Mouse (Mus musculus) heart, embryonic 11.5 days (tissue): ENCODE measurements around the gene Enpp7. TPM values are rescaled to one million over a fixed set of nuclear protein-coding genes. Genes with fewer than 3 reads are reported as not detected.

Source experiments
- ATAC-seq: fragments of 200-750 bp; cut with Nextera tagmentation; replicated peaks from 2 replicates; pipeline ENCODE4 v1.8.0; 2017; ENCODE audit warnings: moderate library complexity; ENCODE audit not compliant: insufficient number of reproducible peaks, low FRiP score, low TSS enrichment
- H3K27ac ChIP-seq: fragments of 300-500 bp; sonication (generic); 2 replicates; pipeline ENCODE4 v1.5.1; 2014; ENCODE audit warnings: mild to moderate bottlenecking, low read depth, low read length
- H3K27me3 ChIP-seq: fragments of 300-500 bp; sonication (generic); 2 replicates; pipeline ENCODE4 v1.6.1; 2014; ENCODE audit warnings: mild to moderate bottlenecking, low read length, mixed read lengths; ENCODE audit not compliant: control insufficient read depth, insufficient read depth
- H3K36me3 ChIP-seq: fragments of 300-500 bp; sonication (generic); 2 replicates; pipeline ENCODE4 v1.6.1; 2014; ENCODE audit warnings: mild to moderate bottlenecking, low read length, moderate library complexity, mixed read lengths; ENCODE audit not compliant: control insufficient read depth, insufficient read depth
- H3K4me1 ChIP-seq: fragments of 300-500 bp; sonication (generic); 2 replicates; pipeline ENCODE4 v1.6.1; 2014; ENCODE audit warnings: low read length; ENCODE audit not compliant: control insufficient read depth, insufficient read depth
- H3K4me2 ChIP-seq: fragments of 300-500 bp; sonication (generic); 2 replicates; pipeline ENCODE4 v1.6.1; 2014; ENCODE audit warnings: mild to moderate bottlenecking, moderate library complexity
- H3K4me3 ChIP-seq: fragments of 300-500 bp; sonication (generic); 2 replicates; pipeline ENCODE4 v1.5.1; 2014; ENCODE audit warnings: low read depth, low read length
- H3K9ac ChIP-seq: fragments of 300-500 bp; sonication (generic); 2 replicates; pipeline ENCODE4 v1.6.1; 2014; ENCODE audit warnings: mild to moderate bottlenecking, low read depth, low read length, moderate library complexity
- H3K9me3 ChIP-seq: fragments of 300-500 bp; sonication (generic); replicated peaks from 2 replicates; pipeline ENCODE4 v1.6.1; 2016; ENCODE audit warnings: low read length; ENCODE audit not compliant: control insufficient read depth
- WGBS: fragments of 180-500 bp; shearing (Covaris S2); extraction: QIAGEN DNeasy Blood & Tissue Kit; methylation state at CpG from one replicate; pipeline ENCODE4 v1.1.7; 2014; ENCODE audit not compliant: insufficient replicate concordance; 5-methylcytosine and 5-hydroxymethylcytosine counted together
- polyA plus RNA-seq: library from polyadenylated mRNA; unstranded; fragments of >200 nt; fragmentation: Nextera tagmentation; extraction: Ambion mirVana; gene quantifications from 2 replicates; pipeline ENCODE4 v1.2.1, GENCODE M21; 2014

The Enpp7 gene
- polyA plus RNA-seq, 1 experiment from 2014 or later, result not detected

- Histone ChIP-seq H3K9ac (no peak overlapping the region), H3K4me2 (no peak overlapping the region), H3K27ac (no peak overlapping the region), H3K27me3 (peaks cover 13% of the 10 kb centered on the region), H3K36me3 (no peaks in the 10 kb centered on the region), H3K4me1 (peaks cover 20% of the 10 kb centered on the region), H3K4me3 (no peak overlapping the region), H3K9me3 (no peaks in the 10 kb centered on the region)
- WGBS, result 61% methylated on average over 18 of the region's 18 CpGs
- no peak for ATAC-seq
These were observed 6.8 kb upstream of the Enpp7 start for GRCm38 (mm10) chr11:118981012-118981776.

- Histone ChIP-seq H3K4me2 (no peak overlapping the region), H3K4me3 (no peak overlapping the region), H3K9ac (no peak overlapping the region), H3K9me3 (no peaks in the 10 kb centered on the region), H3K27me3 (peaks cover 13% of the 10 kb centered on the region), H3K4me1 (peaks cover 20% of the 10 kb centered on the region), H3K36me3 (no peaks in the 10 kb centered on the region), H3K27ac (no peak overlapping the region)
- ATAC-seq, result no peak
- 31% methylated on average over 12 of the region's 12 CpGs for WGBS
These were observed 5.3 kb upstream of the Enpp7 start for GRCm38 (mm10) chr11:118982593-118983113.

GRCm38 (mm10) chr11:118985571-118985970, 2.4 kb upstream of the Enpp7 start:
- ATAC-seq, result no peak
- no peak overlapping the region for H3K27ac ChIP-seq
- no peaks in the 10 kb centered on the region for H3K27me3 ChIP-seq
- WGBS, result 52% methylated on average over 5 of the region's 5 CpGs
- no peak overlapping the region for H3K4me3 ChIP-seq
- H3K4me2 ChIP-seq, result no peak overlapping the region
- peaks cover 20% of the 10 kb centered on the region for H3K4me1 ChIP-seq
- no peak overlapping the region for H3K9ac ChIP-seq
- no peaks in the 10 kb centered on the region for H3K36me3 ChIP-seq
- no peaks in the 10 kb centered on the region for H3K9me3 ChIP-seq

GRCm38 (mm10) chr11:118992781-118993180, 4.8 kb downstream of the Enpp7 start:
- 52% methylated on average over 3 of the region's 3 CpGs for WGBS
- no peak overlapping the region for H3K4me3 ChIP-seq
- H3K4me2 ChIP-seq, result no peak overlapping the region
- no peak overlapping the region for H3K27ac ChIP-seq
- H3K27me3 ChIP-seq, result peaks cover 4% of the 10 kb centered on the region; the same call in 1 of the 2 replicates
- H3K9me3 ChIP-seq, result no peaks in the 10 kb centered on the region
- no peak for ATAC-seq
- no peak overlapping the region for H3K9ac ChIP-seq
- no peaks in the 10 kb centered on the region for H3K36me3 ChIP-seq
- no peaks in the 10 kb centered on the region for H3K4me1 ChIP-seq

- Histone ChIP-seq H3K27me3 (peaks cover 27% of the 10 kb centered on the region), H3K4me1 (no peaks in the 10 kb centered on the region), H3K4me2 (no peak overlapping the region), H3K9me3 (no peaks in the 10 kb centered on the region), H3K9ac (no peak overlapping the region), H3K4me3 (no peak overlapping the region), H3K36me3 (no peaks in the 10 kb centered on the region), H3K27ac (no peak overlapping the region)
- 32% methylated on average over 4 of the region's 4 CpGs for WGBS
- 0 out of 2 replicates have a peak, but pooled peaks have one; percentile 18 for ATAC-seq
These were observed 7.5 kb downstream of the Enpp7 start for GRCm38 (mm10) chr11:118995448-118995847.

- Histone ChIP-seq H3K27ac (no peak overlapping the region), H3K4me1 (no peaks in the 10 kb centered on the region), H3K9me3 (no peaks in the 10 kb centered on the region; the same call in 1 of the 2 replicates), H3K27me3 (peaks cover 31% of the 10 kb centered on the region), H3K9ac (no peak overlapping the region), H3K36me3 (no peaks in the 10 kb centered on the region), H3K4me3 (no peak overlapping the region), H3K4me2 (no peak overlapping the region)
- 70% methylated on average over 3 of the region's 3 CpGs for WGBS
- ATAC-seq, result no peak
These were observed 9.2 kb downstream of the Enpp7 start for GRCm38 (mm10) chr11:118997182-118997581.

GRCm38 (mm10) chr11:118998540-118999265, 10.7 kb downstream of the Enpp7 start:
- H3K27ac ChIP-seq, result no peak overlapping the region
- 7% methylated on average over 30 of the region's 30 CpGs for WGBS
- no peak for ATAC-seq
- H3K4me1 ChIP-seq, result no peaks in the 10 kb centered on the region
- H3K4me3 ChIP-seq, result peak overlapping the region; percentile 15; the same call in 1 of the 2 replicates
- peaks cover 28% of the 10 kb centered on the region for H3K27me3 ChIP-seq
- peak overlapping the region; percentile 60 for H3K4me2 ChIP-seq
- no peaks in the 10 kb centered on the region for H3K36me3 ChIP-seq
- no peak overlapping the region for H3K9ac ChIP-seq
- H3K9me3 ChIP-seq, result no peaks in the 10 kb centered on the region; the same call in 1 of the 2 replicates

GRCm38 (mm10) chr11:118999361-118999804, 11.4 kb downstream of the Enpp7 start:
- Histone ChIP-seq H3K9me3 (no peaks in the 10 kb centered on the region; the same call in 1 of the 2 replicates), H3K4me1 (no peaks in the 10 kb centered on the region), H3K9ac (no peak overlapping the region), H3K4me2 (peak overlapping the region; percentile 60), H3K27ac (no peak overlapping the region), H3K27me3 (peaks cover 27% of the 10 kb centered on the region), H3K36me3 (no peaks in the 10 kb centered on the region), H3K4me3 (no peak overlapping the region)
- no peak for ATAC-seq
- WGBS, result 7% methylated on average over 26 of the region's 26 CpGs
